Mouse (Mus musculus) CD8-positive naive resting alpha-beta T cell, adult 57 days (primary cell): ENCODE measurements around the gene Wdr24. TPM values are rescaled to one million over a fixed set of nuclear protein-coding genes. Genes with fewer than 3 reads are reported as not detected.

Experiments
- total RNA-seq: library from RNA; stranded (reverse); gene quantifications from one replicate; pipeline ENCODE4 v1.2.4, GENCODE M21; 2023

Gene Wdr24
- total RNA-seq = 22.7 TPM

DNA sequence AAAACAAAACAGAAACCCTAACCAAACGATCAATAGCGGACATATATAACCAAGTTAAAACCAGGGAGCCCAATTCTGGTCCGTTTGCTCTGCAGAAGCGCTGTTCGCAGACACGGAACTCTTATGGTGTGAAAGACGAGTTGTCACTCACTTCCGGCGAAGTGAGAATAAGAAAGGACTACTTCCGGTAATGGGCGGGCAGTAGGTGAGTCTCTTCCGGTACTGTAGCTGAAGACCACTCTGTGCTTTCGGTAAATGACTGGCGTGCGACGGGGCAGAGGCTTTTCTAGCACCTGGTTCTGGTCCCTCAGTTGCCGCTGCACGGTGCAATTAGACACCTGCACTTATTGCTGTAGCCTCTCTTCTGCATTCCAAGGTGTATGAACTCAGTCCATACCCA is at the start of gene Wdr24:
TSS of gene Wdr24 (plus strand) at position 176 of the 400 bp plus-strand sequence.

DNA sequence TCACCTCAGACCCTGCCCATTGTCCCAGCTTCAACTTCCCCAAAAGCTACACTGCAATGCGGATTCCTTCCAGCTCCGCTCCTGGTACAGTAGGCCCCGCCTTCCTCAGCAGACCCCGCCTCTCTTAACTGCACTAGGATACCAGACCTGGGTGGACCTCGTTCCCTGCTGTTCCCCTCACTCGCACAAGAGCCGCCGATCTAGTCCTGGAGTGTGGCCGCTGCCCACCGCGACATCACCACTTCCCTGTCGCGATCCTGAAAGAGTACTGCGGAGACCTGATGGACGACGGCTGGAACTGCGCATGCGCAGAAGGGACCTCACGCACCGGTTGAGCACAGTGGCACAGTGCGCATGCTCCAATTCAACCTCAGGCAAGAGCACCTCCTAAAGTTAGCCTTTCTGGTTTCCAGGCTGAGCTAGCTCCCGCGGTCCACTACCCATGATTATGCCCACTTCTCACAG is 38.1 kb upstream of the Wdr24 start, which contains the start of gene Haghl:
TSS of gene Haghl (minus strand) at position 393 of the 465 bp plus-strand sequence.

DNA sequence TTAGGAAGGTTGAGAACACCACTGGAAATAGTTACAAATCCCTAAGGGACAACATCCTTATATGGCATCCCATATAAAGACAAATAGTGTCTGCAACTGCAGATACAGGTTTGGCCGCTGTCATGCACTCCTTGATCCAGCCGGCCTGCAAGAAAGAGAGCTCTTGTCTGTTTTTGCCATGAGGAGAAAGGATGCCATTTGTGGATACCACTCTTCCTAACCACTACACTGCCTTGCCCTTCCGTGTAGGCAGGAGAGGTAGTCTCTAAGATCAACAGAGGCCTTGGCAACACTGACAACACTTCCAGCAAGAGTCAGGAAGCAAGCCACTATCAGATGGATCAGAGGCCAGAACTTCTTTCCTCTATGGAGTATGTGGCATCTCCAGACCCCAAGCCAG is 37.1 kb upstream of the Wdr24 start, which contains the start of gene Ccdc78:
TSS of gene Ccdc78 (plus strand) at position 301 of the 400 bp plus-strand sequence.

DNA sequence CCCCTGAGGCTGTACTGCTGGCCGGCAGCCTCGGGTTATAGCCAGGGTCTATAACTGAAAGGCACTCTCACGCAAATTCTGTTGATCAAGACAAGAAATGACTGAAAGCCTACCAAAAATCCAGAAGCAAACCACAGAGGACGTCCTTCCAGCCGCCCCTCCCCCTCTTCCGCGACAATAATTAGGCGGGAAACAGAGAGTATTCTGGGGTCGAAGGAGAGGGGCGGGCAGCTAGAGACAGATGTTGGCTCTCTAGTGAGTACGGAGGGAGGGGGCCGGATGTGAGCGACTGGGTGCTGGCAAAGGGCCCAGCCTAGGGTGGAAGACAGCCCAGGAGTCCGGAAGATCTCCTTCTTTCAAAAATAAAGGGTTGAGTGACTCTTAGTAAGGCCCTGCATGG is 30.8 kb upstream of the Wdr24 start, which contains the start of gene Fam173a:
TSS of gene Fam173a (minus strand) at position 287 of the 400 bp plus-strand sequence.

DNA sequence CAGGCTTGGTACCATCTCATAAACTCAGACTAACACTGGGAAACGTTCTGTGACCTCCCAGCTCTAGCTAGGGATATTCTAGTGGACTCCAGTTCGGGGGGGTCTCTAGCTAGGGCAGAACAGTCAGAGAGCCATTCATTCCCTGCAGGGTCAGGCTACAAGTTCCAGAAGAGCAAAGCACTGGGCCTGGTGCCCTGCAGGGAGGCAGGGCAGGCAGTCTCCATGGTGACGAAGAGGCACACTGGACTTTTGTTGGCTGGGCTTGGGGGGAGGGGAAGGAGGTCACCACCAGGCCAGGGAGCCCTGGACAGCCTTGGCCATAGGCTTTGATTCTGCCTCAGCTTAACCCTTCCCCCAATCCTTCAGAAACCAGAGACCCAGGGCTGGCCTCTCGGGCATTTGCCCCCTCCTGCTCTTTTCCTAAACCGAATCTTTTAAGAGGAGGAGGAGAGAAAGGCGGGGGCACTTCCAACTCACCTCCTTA is 27.8 kb upstream of the Wdr24 start, which contains the start of gene AC134908.4:
TSS of gene AC134908.4 (minus strand) at position 51 of the 484 bp plus-strand sequence.

DNA sequence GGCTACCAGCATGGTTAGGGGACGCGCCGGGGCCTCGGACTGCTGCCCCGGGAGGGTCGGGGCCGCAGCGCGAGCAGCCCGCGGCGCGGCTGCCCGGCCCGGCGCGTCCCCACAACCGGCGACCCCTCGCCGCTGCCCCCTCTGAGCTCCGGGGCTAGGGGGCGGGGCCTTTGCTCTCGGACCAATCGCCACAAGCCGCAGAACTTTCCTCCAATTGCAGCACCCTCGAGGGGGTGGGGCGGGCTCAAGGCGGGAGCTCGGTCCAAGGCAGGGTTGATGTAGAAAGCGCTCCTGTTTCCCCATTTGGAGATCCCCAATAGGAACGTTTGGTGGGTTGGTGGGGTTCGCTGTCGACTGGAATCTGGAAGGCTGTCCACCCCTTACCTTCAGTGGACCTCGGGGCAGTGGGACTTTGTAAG is 26.5 kb upstream of the Wdr24 start, which contains the start of gene Metrn:
TSS of gene Metrn (minus strand) at position 186 of the 419 bp plus-strand sequence.

DNA sequence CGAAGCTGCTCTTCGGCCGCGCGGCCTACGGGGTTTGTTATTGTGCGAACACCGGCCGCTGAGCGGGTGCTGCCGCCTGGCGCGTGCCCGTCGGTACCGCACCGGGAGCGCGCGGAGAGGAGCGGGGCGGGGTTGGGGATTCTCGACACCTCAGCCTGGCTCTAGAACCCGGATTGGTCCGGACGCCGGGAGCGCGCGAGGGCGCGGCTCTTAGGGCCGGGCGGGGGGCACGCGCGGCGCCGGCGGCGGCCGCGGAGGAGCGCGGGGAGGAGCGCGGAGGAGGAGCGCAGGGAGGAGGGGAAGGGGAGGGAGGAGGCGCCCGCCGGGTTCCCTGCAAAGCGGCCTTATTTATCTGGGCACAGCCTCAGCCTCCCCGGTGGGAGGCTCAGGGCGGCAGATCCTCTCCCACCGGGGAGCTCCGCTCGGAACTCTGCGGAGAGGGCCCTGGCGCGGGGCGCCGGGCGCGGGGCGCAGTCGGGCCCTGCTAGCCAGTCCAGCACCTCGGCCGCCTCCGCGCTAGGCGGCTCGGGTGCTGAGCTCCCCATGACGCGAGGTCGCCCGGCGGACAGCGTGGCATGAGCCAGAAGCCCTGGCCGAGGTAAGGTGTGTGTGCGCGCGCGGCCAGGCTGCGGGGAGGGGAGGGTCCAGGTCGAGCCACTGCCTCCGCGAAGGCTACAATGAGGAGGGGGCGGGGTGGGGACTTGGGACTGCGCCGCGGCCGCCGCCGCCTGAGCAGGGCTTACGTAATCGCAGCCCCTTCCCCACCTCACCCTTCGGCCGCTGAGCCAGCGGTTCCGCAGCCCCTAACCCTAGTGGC is 14.4 kb upstream of the Wdr24 start, which contains the start of gene Fbxl16:
TSS of gene Fbxl16 (plus strand) at position 297 of the 817 bp plus-strand sequence.

DNA sequence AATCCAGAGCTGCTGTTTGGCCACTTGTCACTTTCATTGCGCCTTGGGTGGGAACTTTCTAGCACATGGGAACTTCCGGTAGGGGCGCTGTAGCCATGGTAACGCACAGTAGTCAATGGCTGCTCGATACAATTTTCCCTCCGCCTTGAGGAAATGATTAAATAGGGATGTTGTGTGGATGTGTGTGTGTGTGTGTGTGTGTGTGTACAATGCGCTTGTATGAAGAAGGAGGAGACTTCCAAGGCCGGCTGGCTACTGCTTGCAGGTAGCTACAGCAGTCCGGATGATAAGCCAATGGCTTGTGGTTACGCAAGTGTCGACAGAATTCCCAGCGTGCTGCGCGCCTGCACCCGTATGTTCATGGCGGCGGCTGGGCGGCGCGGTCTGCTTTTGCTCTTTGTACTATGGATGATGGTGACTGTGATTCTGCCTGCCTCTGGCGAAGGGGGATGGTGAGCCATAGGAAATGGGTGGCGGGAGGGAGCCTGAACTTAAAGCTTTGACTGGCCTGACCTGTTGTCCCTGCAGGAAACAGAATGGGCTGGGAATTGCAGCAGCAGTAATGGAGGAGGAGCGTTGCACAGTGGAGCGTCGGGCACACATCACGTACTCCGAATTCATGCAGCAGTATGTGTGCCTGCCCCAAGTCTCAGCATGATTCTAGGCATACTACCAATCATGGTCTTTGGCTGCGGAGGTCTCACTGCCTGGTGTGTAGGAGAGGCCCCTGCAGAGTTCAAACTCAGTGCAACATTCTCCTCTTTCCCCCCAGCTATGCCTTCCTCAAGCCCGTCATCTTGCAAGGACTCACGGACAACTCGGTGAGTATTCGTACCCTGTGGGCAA is 5.5 kb downstream of the Wdr24 start, which contains the start of gene Jmjd8:
TSS of gene Jmjd8 (plus strand) at position 156 of the 846 bp plus-strand sequence.

DNA sequence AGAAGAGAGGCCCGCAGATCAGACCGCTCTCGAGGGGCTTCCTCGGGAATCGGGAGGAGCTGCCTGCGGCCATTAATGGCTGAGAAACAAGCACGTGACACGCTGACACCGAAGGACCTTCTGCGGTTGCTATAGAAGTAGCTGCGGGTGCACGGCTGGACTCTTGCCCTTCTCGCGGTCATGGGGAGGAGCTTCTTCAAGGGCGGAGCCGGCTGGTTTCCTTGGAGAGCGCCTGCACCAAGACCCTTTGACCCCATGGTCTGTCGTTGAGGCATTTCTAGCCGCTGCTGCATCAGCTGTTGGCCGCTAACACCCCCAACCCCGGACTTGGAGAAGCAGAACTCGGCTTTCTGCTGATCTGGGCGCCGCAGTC is 9.8 kb downstream of the Wdr24 start, which contains the start of gene Stub1:
TSS of gene Stub1 (minus strand) at position 114 of the 373 bp plus-strand sequence.

DNA sequence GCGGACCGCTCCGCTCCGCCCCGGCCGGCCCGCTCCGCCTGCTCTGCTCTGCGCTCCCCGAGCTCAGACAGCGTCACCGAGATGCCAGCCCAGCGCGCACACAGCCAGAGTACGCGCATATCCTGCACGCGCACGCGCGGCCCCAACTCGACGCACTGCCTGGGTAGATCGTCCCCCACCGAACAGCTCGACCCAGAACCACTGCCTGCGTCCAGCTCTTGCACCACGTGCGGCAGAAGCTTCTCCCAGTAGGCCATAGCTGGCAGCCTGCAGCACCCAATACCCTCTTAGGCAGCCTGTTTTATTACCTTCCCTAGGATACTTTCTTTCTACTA is 13.6 kb downstream of the Wdr24 start, which contains the start of gene Rhbdl1:
TSS of gene Rhbdl1 (minus strand) at position 220 of the 335 bp plus-strand sequence.

DNA sequence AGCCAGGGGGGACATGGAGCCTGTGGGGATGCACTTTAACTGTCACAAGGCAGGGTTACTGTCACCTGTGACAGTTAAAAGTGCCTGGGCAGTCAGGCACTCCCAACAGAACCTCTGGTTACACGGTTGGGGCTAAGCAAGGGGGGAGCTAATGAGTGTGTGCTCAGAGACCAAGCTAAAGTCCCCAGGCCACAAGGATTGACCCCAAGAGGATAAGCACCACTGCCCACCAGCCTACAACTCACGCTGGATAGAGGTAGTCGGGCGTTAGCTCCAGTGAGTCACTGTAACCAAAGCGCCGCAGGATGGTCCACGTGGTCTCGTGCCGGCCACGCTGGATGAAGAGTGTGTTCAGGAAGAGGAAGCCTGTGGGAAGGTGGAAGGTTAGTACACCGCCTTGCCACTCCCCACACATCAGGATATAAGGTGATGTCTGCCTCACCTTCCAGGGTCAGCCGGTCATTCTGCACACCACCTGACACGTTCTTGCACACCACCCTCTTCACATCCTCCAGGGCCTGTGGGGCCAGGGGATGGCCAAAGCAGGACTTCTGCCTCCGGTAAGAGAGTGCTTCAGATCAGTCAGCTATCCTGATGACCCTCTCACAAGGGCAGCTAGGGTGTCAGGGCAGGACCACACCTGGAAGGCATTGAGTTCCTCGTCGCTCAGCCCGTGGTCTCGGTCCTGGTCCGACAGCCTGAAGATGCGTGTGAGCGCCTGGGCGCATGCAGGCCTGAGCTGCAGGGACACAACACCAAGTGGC is 17.9 kb downstream of the Wdr24 start, which contains the start of gene Gm20683:
TSS of gene Gm20683 (minus strand) at position 647 of the 764 bp plus-strand sequence.

DNA sequence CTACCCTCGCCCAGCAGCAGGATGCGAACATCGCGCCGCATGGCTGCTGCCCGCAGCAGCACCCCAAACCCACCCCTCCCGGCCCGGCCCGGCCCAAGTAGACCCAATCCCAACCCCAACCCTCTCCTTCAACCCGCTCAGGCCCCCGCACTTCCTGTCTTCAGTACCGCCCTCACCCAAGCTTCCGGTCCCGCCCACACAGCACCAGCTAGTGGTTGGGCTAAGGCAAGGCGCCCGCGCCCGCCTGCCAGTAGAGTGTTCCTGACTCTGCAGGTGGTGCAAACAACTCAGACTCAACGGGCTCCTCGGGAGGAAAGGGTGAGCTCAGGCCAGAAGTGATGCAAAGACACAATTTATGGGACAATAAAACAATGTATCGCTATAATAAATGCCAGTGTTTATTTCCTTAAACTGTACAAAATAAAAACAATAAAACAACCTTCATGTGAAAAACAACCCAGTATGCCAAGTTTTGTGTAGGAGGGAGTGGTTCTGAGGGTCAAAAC is 21.0 kb downstream of the Wdr24 start, which contains the start of gene Rhot2:
TSS of gene Rhot2 (minus strand) at position 456 of the 506 bp plus-strand sequence.

DNA sequence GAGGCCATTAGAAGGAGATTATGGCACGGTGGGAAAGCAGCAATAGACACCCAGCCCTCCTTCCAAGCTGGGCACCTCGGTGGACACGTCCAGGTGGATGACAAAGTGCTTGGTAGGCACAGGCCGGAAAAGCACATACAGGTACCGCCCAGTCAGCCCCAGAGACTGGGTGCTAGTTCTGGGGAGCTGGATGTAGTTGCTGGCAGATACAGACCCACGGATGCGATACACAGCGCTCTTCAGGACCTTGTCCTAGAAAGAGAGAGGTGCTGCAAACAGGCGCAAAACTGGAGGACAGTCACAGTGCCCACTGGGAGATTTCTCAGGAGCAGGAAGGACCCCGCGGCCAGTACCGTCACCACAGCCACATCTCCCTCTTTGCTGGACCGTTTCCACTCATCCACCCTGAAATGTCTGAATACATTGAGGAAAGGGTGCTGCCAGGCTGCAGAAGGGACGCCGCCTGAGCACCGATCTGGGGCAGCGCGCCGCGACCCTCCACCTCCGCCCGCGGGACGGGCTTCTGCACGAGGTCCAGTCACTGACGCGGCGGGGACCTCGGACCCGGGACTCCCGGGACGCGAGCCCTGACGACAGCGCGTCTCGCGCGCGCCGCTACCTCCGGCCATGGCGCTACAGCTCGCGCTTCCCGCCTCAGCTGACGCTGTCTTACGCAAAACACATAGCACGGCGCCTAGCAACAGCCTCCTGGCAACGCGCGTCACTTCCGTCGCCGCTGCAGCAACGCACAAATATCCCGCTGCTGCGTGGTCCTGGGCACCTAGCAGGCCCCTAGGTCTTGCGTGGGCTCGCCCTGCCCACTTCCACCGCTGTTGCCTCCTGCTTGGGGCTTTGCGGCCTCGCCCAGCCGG is 37.6 kb downstream of the Wdr24 start, which contains the start of gene Wdr90:
TSS of gene Wdr90 (minus strand) at position 670 of the 872 bp plus-strand sequence.

DNA sequence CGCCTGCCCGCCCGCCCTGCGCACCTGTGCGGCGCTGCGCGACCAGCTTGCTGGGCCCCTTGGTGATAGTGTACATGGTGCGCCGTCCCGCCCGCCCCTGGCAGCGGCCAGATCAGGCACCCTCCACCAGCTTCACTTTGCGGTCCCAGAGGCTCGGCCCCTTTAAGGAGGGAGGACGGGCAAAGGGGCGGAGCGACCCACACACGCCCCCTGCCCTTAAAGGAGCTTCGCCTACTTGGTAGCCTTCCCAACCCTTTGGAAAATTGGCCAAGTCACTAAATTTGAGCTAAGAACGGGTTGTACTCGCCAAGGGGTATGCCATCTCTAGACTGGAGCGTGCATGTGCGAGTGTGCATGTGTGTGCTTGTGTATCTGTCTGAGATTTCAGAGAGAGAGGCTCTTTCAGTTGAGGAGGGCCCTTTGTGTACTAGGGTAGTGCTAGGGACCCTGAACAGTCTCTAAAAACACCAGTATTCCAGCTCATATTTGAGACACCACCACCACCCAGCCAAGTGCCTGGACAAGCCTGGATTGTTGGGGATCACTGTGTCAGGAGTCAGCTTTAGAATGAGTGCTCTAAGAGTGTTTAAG is 45.3 kb downstream of the Wdr24 start, which contains the start of gene Mcrip2:
TSS of gene Mcrip2 (minus strand) at position 164 of the 591 bp plus-strand sequence.

DNA sequence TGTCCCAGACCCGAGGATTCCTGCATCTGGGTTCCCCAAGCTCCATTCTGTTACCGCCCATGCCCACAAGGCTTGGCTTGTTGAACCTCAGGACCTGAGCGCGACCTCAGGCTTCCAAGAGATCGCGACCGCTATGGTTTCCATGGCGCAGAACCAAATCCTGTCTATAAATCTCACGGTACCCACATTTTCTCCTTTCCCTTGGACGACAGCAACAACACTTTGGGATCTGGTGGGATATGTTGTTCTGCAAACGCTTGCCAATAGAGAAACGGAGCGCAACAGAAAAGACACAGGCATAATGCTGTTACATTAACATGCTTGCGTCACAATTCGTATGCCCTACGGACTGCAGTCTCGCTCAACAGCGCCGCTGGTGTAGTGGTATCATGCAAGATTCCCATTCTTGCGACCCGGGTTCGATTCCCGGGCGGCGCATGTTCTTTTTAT is 51.3 kb downstream of the Wdr24 start, which contains the start of gene Mettl26:
TSS of gene Mettl26 (plus strand) at position 354 of the 450 bp plus-strand sequence.

